Mouse (Mus musculus) heart, postnatal 10 days (tissue): ENCODE measurements around the gene Olfr125. TPM values are rescaled to one million over a fixed set of nuclear protein-coding genes. Genes with fewer than 3 reads are reported as not detected.

Experiments
- DNase-seq, 2 experiments: peaks; one replicate each; pipeline ENCODE4 v3.0.0; 2021
- intact Hi-C: fragments of 180-260 bp; cut with DNase I; formaldehyde crosslinking; loops from one replicate; pipeline ENCODE4 v1.15.1; 2025
- total RNA-seq, 2 experiments: library from RNA; stranded (reverse); gene quantifications; 2 replicates each; pipeline ENCODE4 v1.2.3; 2021

Gene Olfr125
- not detected for total RNA-seq

GRCm38 (mm10) chr17:37832649-37833048, at the start of gene Olfr125:
Gene Olfr125, plus strand, starts transcription at chr17:37832949.
- intact Hi-C loops = no loop called here
- no peak for DNase-seq

GRCm38 (mm10) chr17:37793229-37793628, 39.5 kb upstream of the Olfr125 start, which contains the start of gene Olfr123:
Gene Olfr123, plus strand, starts transcription at chr17:37793529.
- intact Hi-C loops = no loop called here

GRCm38 (mm10) chr17:37799588-37799987, 33.2 kb upstream of the Olfr125 start, which contains the start of gene Olfr124:
Gene Olfr124, plus strand, starts transcription at chr17:37799888.
- intact Hi-C loops = no loop called here
- DNase-seq = no peak

More at GRCm38 (mm10) chr17:37793229-37793628, 39.5 kb upstream of the Olfr125 start, which contains the start of gene Olfr123:
- DNase-seq = no peak

- intact Hi-C loops = no loop called here
- DNase-seq = no peak
Measured at GRCm38 (mm10) chr17:37847183-37847582, 14.4 kb downstream of the Olfr125 start, which contains the start of gene Olfr126. Gene Olfr126, plus strand, starts transcription at chr17:37847483.

GRCm38 (mm10) chr17:37863901-37864300, 31.2 kb downstream of the Olfr125 start:
- intact Hi-C loops = no loop called here
- no peak for DNase-seq

GRCm38 (mm10) chr17:37869676-37870205, 37.0 kb downstream of the Olfr125 start:
- intact Hi-C loops = no loop called here
- no peak for DNase-seq

- intact Hi-C loops = no loop called here
- no peak for DNase-seq
Measured at GRCm38 (mm10) chr17:37873830-37874229, 41.1 kb downstream of the Olfr125 start.

Other genes starting within 250 kb of the Olfr125 start
- not detected for gene Olfr114, start 240.2 kb upstream of the Olfr125 start, total RNA-seq
- gene Olfr115, start 205.8 kb upstream of the Olfr125 start, total RNA-seq = not detected
- gene Olfr116, start 205.8 kb upstream of the Olfr125 start, total RNA-seq = not detected
- not detected for gene Olfr117, start 169.2 kb upstream of the Olfr125 start, total RNA-seq
- not detected for gene Olfr118, start 166.0 kb upstream of the Olfr125 start, total RNA-seq
- not detected for gene Olfr119, start 136.4 kb upstream of the Olfr125 start, total RNA-seq
- gene Olfr120, start 111.1 kb upstream of the Olfr125 start, total RNA-seq = not detected
- gene Olfr121, start 84.1 kb upstream of the Olfr125 start, total RNA-seq = not detected
- not detected for gene Olfr122, start 64.3 kb upstream of the Olfr125 start, total RNA-seq
- not detected for gene Olfr123, start 39.4 kb upstream of the Olfr125 start, total RNA-seq
- gene Olfr124, start 33.1 kb upstream of the Olfr125 start, total RNA-seq = not detected
- gene Olfr126, start 14.5 kb downstream of the Olfr125 start, total RNA-seq = not detected
- gene Olfr127, start 67.5 kb downstream of the Olfr125 start, total RNA-seq = not detected
- gene Olfr128, start 87.6 kb downstream of the Olfr125 start, total RNA-seq = not detected
- not detected for gene Olfr761, start 120.1 kb downstream of the Olfr125 start, total RNA-seq
- gene Olfr129, start 227.1 kb downstream of the Olfr125 start, total RNA-seq = not detected
- not detected for gene Olfr130, start 231.0 kb downstream of the Olfr125 start, total RNA-seq